Mouse (Mus musculus): Measurements from ENCODE around the gene Cdc42ep2.

Gene Cdc42ep2

GRCm38 (mm10) chr19:5942581-5942980 is 18.0 kb upstream of the Cdc42ep2 start:
- DNase-seq (ENCODE audit: low spot score in 2 of 2) = no peak

- DNase-seq (ENCODE audit: low spot score in 2 of 2) = no peak
Measured at GRCm38 (mm10) chr19:5940656-5941055, 16.0 kb upstream of the Cdc42ep2 start.

GRCm38 (mm10) chr19:5940173-5940572 is 15.6 kb upstream of the Cdc42ep2 start:
- no peak for DNase-seq (ENCODE audit: low spot score in 2 of 2)

GRCm38 (mm10) chr19:5939715-5940114 is 15.1 kb upstream of the Cdc42ep2 start:
- no peak for DNase-seq (ENCODE audit: low spot score in 2 of 2)

GRCm38 (mm10) chr19:5938516-5938915 is 13.9 kb upstream of the Cdc42ep2 start:
- DNase-seq (ENCODE audit: low spot score in 2 of 2) = no peak

- DNase-seq (ENCODE audit: low spot score in 2 of 2) = peak in 1 of 2 experiments; percentile 44
Measured at GRCm38 (mm10) chr19:5937836-5938406, 13.3 kb upstream of the Cdc42ep2 start.

GRCm38 (mm10) chr19:5937095-5937835 is 12.6 kb upstream of the Cdc42ep2 start:
- no peak for DNase-seq (ENCODE audit: low spot score in 2 of 2)

- DNase-seq (ENCODE audit: low spot score in 2 of 2) = no peak
Measured at GRCm38 (mm10) chr19:5935691-5936090, 11.1 kb upstream of the Cdc42ep2 start.

GRCm38 (mm10) chr19:5935266-5935665 is 10.7 kb upstream of the Cdc42ep2 start:
- peak in 1 of 2 experiments; percentile 33 for DNase-seq (ENCODE audit: low spot score in 2 of 2)

- DNase-seq (ENCODE audit: low spot score in 2 of 2) = peak in 1 of 2 experiments; percentile 35
Measured at GRCm38 (mm10) chr19:5929634-5930596, 5.3 kb upstream of the Cdc42ep2 start.

GRCm38 (mm10) chr19:5928546-5928945 is 3.9 kb upstream of the Cdc42ep2 start:
- DNase-seq (ENCODE audit: low spot score in 2 of 2) = no peak

- DNase-seq (ENCODE audit: low spot score in 2 of 2) = no peak
Measured at GRCm38 (mm10) chr19:5928104-5928503, 3.5 kb upstream of the Cdc42ep2 start.

- DNase-seq (ENCODE audit: low spot score in 2 of 2) = no peak
Measured at GRCm38 (mm10) chr19:5927532-5927931, 2.9 kb upstream of the Cdc42ep2 start.

GRCm38 (mm10) chr19:5927026-5927425 is 2.4 kb upstream of the Cdc42ep2 start:
- DNase-seq (ENCODE audit: low spot score in 2 of 2) = no peak

- DNase-seq (ENCODE audit: low spot score in 2 of 2) = no peak
Measured at GRCm38 (mm10) chr19:5925311-5925855, 767 bp upstream of the Cdc42ep2 start.

- peak; percentile 89 to 95 for DNase-seq (ENCODE audit: low spot score in 2 of 2)
Measured at GRCm38 (mm10) chr19:5923990-5924712, 465 bp downstream of the Cdc42ep2 start.

GRCm38 (mm10) chr19:5922963-5923362 is 1.7 kb downstream of the Cdc42ep2 start:
- DNase-seq (ENCODE audit: low spot score in 2 of 2) = no peak

- peak in 1 of 2 experiments; percentile 48 for DNase-seq (ENCODE audit: low spot score in 2 of 2)
Measured at GRCm38 (mm10) chr19:5922119-5922942, 2.3 kb downstream of the Cdc42ep2 start.

GRCm38 (mm10) chr19:5921715-5922114 is 2.9 kb downstream of the Cdc42ep2 start:
- peak in 1 of 2 experiments; percentile 44 for DNase-seq (ENCODE audit: low spot score in 2 of 2)

- peak in 1 of 2 experiments; percentile 30 for DNase-seq (ENCODE audit: low spot score in 2 of 2)
Measured at GRCm38 (mm10) chr19:5913007-5913719, 11.5 kb downstream of the Cdc42ep2 start, which contains the start of gene Dpf2. Gene Dpf2, minus strand, starts transcription at chr19:5913010.
